Mouse (Mus musculus) cerebellum, adult 9-11 months (tissue): ENCODE results near the gene Slit3.
A peak's percentile ranks its signal among the peaks of the same experiment; 100 is the strongest.

ENCODE experiments used
- DNase-seq: peaks from one replicate; pipeline ENCODE4 v3.0.0; 2022

Gene Slit3

DNA sequence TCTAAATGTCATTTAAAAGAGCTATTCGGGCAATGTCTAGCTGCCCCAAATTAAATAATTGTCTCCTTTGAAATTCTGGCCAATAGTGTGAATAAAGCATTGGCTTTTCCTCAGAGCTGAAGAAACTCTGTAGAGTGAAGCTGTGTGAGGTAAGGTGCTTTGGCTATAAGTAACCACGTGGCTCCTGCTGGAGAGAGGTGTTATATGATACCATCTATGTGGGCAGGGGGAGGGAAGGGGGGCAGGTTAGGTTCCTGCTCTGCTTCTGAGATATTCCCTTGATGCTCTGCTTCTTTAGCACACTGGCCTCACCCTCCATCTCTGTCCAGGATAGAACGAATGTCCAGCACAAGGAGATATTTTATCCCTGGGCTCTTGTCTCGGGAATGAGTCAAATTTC is 242.0 kb downstream of the Slit3 start:
- DNase-seq: no peak

- no peak for DNase-seq
Observed at GRCm38 (mm10) chr11:35364469-35364868, 243.4 kb downstream of the Slit3 start.

GRCm38 (mm10) chr11:35365510-35365931 is 244.5 kb downstream of the Slit3 start:
- no peak for DNase-seq

DNA sequence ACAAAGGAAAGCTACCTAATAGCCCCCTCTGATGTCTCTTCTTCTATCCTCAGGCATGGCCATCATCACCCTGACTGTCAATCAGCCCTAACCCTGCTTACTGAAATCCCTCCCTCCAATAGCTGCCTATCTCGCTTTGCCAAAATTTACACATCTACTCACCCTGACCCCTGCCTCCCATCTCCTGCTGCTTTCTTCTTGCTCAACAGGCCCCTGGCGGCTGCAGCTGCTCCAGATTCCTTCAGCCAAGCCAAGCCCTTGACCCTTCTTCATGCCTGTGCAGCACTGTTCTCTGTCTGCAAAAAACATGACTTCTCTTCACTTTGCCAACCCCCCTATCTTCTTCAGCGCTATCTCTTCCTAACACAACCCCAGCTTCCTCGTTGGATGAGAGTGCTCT is 245.6 kb downstream of the Slit3 start:
- DNase-seq: no peak

DNA sequence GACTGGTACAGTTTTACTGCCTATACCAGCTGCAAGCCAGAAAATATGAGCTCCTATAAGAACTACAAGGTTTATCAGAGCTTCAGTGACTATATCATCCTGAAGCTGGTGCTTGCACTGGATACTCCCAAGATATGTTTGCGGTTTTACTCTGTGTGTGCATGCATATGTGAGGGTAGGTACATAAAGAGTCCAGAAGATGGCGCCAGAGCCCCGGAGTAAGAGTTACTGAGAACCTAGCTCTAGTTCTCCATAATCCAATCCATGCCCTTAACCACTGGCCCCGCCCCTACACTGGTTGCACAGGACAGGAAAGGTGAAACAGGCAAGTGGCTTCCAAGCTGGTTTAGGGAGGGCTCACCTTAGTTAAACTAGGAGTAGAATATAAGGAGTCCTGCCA is 246.2 kb downstream of the Slit3 start:
- no peak for DNase-seq

- DNase-seq: no peak
Observed at GRCm38 (mm10) chr11:35369964-35370363, 248.9 kb downstream of the Slit3 start.

GRCm38 (mm10) chr11:35370705-35371104 is 249.7 kb downstream of the Slit3 start:
- no peak for DNase-seq

DNA sequence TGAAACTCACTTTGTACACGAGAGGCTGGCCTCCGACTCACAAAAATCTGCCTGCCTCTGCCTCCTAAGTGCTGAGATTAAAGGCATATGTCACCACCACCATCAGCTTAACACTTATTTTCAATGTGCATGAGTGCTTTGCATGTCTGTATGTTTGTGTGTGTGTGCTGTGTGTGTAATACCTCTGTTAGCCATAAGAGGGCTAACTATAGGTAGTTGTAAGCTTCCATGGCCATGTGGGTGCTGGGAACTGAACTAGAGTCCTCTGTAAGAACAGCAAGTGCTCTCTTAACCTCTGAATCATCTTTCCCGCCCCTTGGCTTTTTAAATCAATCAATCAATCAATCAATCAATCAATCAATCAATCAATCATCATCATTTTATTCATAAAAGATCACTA is 251.4 kb downstream of the Slit3 start:
- DNase-seq: no peak

- DNase-seq: no peak
Observed at GRCm38 (mm10) chr11:35375072-35375471, 254.0 kb downstream of the Slit3 start.

DNA sequence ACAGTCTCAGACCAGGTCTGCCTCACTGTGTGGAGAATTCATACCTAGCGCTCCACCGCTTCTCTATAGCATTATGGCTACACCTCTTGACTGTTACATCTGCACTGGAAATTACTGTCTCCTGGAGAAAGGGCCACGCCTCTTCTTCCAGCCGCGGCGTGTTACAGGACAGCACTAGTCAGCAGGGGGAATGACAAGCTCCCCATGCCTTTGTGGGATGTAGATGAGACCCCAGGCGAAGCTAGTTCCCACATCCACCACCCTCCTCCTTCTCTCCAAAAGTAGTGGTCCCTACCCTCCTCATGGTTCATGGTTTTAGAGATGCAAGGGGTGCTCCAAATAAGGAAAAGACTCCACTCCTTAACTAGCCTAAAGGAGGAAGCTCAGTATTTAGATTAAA is 257.8 kb downstream of the Slit3 start:
- DNase-seq: no peak

DNA sequence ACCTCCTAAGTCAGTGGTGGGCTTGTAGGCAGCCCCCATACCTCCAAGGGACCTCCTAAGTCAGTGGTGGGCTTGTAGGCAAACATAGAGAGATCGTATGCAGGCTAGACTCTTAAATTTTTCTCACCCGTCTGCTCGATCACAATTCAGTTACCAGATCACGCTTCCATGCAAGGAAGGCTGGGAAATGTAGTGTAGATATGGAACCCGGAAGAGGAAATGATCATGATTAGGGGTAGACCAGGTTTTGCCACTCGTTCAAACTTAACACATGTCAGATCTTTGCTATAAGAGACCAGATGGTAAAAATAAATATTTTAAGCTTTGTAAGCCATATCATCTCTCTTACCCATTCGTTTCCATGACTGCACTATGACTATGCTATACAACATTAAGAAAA is 258.4 kb downstream of the Slit3 start:
- DNase-seq: no peak

GRCm38 (mm10) chr11:35380766-35381165 is 259.7 kb downstream of the Slit3 start:
- DNase-seq: no peak

- DNase-seq: no peak
Observed at GRCm38 (mm10) chr11:35385444-35385843, 264.4 kb downstream of the Slit3 start.

DNA sequence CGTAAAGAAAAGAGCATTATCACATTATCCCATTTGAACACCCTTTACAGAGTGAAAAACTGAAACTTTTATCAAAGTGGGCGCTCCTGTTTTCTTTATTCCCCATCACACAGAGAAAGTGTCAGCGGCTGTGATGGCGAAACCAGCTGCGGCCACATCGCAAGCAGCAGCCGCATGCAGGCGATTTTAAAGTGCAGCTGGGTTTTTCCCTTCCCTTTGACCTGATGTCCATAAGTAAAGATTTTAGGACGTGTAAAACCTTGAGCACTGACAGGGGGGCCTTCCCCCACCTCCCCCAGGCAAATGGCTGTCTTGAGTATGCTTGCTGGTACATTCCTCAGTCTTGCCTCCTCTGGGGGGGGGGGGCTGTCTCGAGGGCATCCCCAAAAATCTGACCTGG is 266.8 kb downstream of the Slit3 start:
- DNase-seq: no peak

GRCm38 (mm10) chr11:35388471-35388870 is 267.4 kb downstream of the Slit3 start:
- DNase-seq: no peak

DNA sequence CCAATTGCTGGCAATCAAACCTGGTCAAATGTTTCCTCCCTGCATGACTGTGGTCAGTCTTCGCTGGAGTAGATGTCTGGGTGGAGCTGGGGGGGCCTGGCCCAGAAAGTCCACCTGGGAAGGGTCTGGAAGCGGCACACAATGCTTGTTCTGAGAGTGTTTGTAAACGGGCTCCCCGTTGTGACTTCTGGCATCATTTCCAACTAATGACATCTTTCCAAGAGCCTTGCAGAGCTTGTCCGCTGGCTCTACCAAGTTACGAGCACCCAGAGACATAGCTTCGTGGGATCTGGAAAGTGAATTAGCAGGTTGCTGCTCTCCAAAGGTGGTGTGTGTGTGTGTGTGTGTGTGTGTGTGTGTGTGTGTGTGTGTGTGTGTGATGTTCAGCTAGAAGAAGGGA is 268.3 kb downstream of the Slit3 start:
- peak; percentile 34 for DNase-seq

GRCm38 (mm10) chr11:35389780-35390435 is 268.9 kb downstream of the Slit3 start:
- no peak for DNase-seq

DNA sequence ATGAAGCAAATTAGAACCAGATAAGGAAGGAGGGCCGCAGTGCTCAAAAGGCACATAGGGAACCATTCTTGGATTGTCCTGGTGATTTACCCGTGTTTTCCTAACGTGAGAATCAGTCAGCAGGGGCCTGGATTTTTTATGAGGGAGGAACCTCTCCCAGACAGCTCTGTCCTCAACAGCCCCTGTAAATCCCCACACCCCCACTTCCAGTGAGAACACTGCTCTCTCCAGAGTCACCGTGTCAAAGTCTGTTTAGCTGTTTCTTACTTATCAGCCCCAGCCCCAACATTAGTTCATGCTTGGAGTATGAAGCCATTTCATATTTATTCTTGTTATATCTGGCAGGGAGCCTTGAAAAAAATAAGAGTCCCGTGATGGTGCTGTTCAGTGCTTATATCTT is 272.8 kb downstream of the Slit3 start:
- DNase-seq: no peak

GRCm38 (mm10) chr11:35395376-35395775 is 274.4 kb downstream of the Slit3 start:
- DNase-seq: no peak

GRCm38 (mm10) chr11:35398353-35398752 is 277.3 kb downstream of the Slit3 start:
- DNase-seq: no peak

DNA sequence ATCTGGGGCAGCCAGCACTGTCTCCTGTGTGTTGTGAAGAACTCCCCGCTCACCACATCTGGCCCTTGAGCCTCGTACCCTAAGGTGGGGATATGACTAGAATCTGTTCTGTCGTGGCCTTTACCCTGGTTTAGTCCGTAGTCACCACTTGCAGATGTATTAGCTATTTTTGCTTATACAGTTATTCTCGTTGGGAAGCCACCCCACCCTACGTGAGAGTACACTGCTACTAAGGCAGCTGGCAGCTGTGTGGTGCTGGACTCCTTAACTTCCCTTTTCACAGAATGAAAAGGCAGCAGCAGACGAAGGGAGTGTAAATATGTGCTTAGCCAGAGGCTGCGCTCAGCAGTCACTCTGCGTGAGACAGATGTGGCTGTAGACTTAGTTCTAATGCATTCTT is 282.5 kb downstream of the Slit3 start:
- no peak for DNase-seq

DNA sequence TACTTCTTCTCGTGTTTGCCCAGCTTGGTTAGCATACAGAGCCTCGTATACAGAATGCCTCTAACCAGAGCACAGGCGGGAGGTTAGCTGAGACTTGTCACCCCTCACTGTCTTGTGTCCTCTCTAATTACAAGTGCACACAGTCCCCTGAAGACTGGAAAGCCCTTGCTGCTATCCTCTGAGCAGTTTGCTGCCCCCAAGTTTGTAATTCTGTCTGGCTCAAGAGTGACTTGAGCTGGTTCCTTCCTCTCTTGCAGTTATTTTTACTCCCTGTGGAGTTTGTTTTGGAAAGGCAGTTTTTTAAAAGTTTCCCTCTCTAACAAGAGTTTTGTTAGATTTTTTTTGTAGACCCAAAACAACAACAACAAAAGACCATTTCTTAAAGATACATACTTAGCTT is 285.0 kb downstream of the Slit3 start:
- DNase-seq: no peak

GRCm38 (mm10) chr11:35406522-35406921 is 285.5 kb downstream of the Slit3 start:
- DNase-seq: no peak

GRCm38 (mm10) chr11:35407341-35408154 is 286.5 kb downstream of the Slit3 start:
- DNase-seq: peak; percentile 85

GRCm38 (mm10) chr11:35410431-35410830 is 289.4 kb downstream of the Slit3 start:
- DNase-seq: no peak
